Mouse (Mus musculus) liver, adult 2 months (tissue): ENCODE measurements around the gene Drg1. TPM values are rescaled to one million over a fixed set of nuclear protein-coding genes. Genes with fewer than 3 reads are reported as not detected.
A peak's percentile ranks its signal among the peaks of the same experiment; 100 is the strongest.
"Not testable (repeated sequence)": the region's sequence is repeated elsewhere in the genome, so short reads cannot be mapped to it uniquely, and the experiment has no call there.

ENCODE experiments used
- DNase-seq: peaks from one replicate; pipeline ENCODE4 v3.0.0-alpha.2; 2011; ENCODE audit warnings: low read depth, low spot score; ENCODE audit errors: extremely low read depth
- H3K27ac ChIP-seq: fragments of 200-500 bp; replicated peaks from 2 replicates; pipeline ENCODE4 v1.5.1; 2012; ENCODE audit warnings: low read depth, mild to moderate bottlenecking, control low read depth, inconsistent platforms, low read length; ENCODE audit not compliant: insufficient read depth
- H3K27me3 ChIP-seq: fragments of 200-500 bp; 2 replicates; pipeline ENCODE4 v1.6.1; 2012; ENCODE audit warnings: mild to moderate bottlenecking, moderate library complexity, low read length, inconsistent platforms; ENCODE audit not compliant: control insufficient read depth, insufficient read depth
- H3K36me3 ChIP-seq: fragments of 200-500 bp; 2 replicates; pipeline ENCODE4 v1.6.1; 2012; ENCODE audit warnings: low read length, inconsistent platforms; ENCODE audit not compliant: control insufficient read depth, insufficient read depth
- H3K4me1 ChIP-seq: fragments of 200-500 bp; 2 replicates; pipeline ENCODE4 v1.6.1; 2011; ENCODE audit warnings: low read length; ENCODE audit not compliant: control insufficient read depth, insufficient read depth
- H3K4me3 ChIP-seq: fragments of 200-500 bp; 2 replicates; pipeline ENCODE4 v1.5.1; 2011; ENCODE audit warnings: low read depth, mild to moderate bottlenecking, control low read depth, low read length, moderate library complexity; ENCODE audit not compliant: insufficient read depth
- H3K79me2 ChIP-seq: fragments of 200-500 bp; 2 replicates; pipeline ENCODE4 v1.6.1; 2012; ENCODE audit warnings: inconsistent platforms, mild to moderate bottlenecking, low read length, moderate library complexity; ENCODE audit not compliant: control insufficient read depth, insufficient read depth
- H3K9ac ChIP-seq: fragments of 200-500 bp; 2 replicates; pipeline ENCODE4 v1.6.1; 2012; ENCODE audit warnings: low read depth, mild to moderate bottlenecking, control low read depth, inconsistent platforms, low read length
- WGBS: fragments of 180-500 bp; shearing (Covaris S2); methylation state at CpG from one replicate; pipeline ENCODE4 v1.1.7; 2018; 5-methylcytosine and 5-hydroxymethylcytosine counted together
- polyA plus RNA-seq: library from polyadenylated mRNA; depleted of rRNA; stranded (reverse); fragments of >200 nt; gene quantifications from 2 replicates; pipeline ENCODE4 v1.2.3, GENCODE M21; 2012
- total RNA-seq: library from RNA; depleted of rRNA; stranded (reverse); fragments of >200 nt; gene quantifications from 2 replicates; pipeline ENCODE4 v1.2.3, GENCODE M21; 2014

Gene Drg1
- total and polyA plus RNA-seq, 2 experiments: 16.8 to 61.9 TPM

DNA sequence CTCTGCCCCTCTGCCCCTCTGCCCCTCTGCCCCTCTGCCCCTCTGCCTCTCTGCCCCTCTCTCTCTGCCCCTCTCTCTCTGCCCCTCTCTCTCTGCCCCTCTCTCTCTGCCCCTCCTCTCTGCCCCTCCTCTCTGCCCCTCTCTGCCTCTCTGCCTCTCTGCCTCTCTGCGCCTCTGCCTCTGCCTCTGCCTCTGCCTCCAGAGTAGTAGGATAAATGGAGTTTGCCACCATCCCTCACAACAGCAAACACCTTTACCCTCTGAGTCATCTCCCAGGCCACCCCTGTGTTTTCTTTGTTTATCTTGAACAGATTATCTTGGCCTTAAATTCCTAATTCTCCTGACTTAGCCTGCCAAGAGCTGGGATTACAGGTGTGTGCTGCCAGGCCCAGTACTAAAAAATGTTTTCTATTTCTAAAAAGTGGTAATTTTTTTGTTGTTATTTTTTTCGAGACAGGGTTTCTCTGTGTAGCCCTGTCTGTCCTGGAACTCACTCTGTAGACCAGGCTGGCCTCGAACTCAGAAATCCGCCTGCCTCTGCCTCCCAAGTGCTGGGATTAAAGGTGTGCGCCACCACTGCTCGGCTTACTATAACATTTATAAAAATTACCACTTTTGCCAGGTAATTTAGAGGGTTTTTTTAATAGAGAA lies 85.6 kb downstream of the Drg1 start:
- not testable (repeated sequence) for H3K4me1 ChIP-seq, H3K4me3 ChIP-seq, H3K79me2 ChIP-seq, DNase-seq, H3K9ac ChIP-seq, H3K27me3 ChIP-seq, H3K36me3 ChIP-seq, H3K27ac ChIP-seq
- WGBS: 69% methylated on average over 6 of the region's 6 CpGs

- H3K27me3 ChIP-seq, DNase-seq, H3K79me2 ChIP-seq, H3K4me1 ChIP-seq, H3K27ac ChIP-seq, H3K4me3 ChIP-seq, H3K9ac ChIP-seq, H3K36me3 ChIP-seq: not testable (repeated sequence)
- WGBS: 86% methylated on average over 7 of the region's 7 CpGs
These were observed 86.5 kb downstream of the Drg1 start for GRCm38 (mm10) chr11:3179726-3180092.

DNA sequence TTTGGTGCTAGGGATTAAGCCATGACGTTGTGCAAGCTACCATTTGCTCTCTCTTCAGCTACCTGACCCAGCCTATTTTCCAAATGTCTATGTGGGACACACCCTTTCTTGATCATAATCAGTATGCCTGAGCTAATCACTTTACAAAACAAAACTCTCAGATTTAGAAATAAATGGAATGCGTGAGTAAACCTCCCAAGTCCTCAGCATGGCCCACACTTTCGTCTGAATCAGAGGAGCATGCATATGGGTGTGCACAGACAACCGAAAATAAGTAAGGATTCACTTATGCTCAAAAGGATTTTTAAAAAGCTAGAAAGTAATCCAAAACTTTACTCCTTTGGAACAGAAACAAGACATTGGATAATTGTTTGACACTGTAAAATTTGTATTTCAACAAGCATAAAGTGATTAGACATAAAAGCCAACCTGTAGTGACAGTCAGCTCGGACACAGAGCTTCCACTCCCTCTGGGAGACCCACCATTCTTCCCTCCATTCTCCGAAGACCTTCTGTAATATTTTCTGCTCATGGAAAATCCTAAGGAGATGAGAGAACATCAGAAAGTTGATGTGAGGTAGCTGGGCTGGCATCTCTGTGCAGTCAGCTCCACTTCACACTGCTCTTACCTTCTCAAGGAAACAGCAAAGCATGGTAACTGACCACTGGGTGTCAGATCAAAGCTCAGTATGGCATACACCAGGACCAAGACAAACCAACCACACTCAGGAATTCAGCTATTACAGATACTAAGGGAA lies 87.1 kb downstream of the Drg1 start:
- not testable (repeated sequence) for H3K4me3 ChIP-seq, H3K4me1 ChIP-seq, H3K79me2 ChIP-seq, H3K9ac ChIP-seq, DNase-seq, H3K27ac ChIP-seq, H3K36me3 ChIP-seq, H3K27me3 ChIP-seq
- 90% methylated on average over 6 of the region's 6 CpGs for WGBS

GRCm38 (mm10) chr11:3173425-3174318 lies 92.5 kb downstream of the Drg1 start:
- not testable (repeated sequence) for H3K9ac ChIP-seq, H3K4me3 ChIP-seq, H3K27ac ChIP-seq, H3K36me3 ChIP-seq, H3K27me3 ChIP-seq, H3K4me1 ChIP-seq, H3K79me2 ChIP-seq
- 78% methylated on average over 11 of the region's 11 CpGs for whole genome bisulfite sequencing
- DNase-seq: peak; percentile 36

DNA sequence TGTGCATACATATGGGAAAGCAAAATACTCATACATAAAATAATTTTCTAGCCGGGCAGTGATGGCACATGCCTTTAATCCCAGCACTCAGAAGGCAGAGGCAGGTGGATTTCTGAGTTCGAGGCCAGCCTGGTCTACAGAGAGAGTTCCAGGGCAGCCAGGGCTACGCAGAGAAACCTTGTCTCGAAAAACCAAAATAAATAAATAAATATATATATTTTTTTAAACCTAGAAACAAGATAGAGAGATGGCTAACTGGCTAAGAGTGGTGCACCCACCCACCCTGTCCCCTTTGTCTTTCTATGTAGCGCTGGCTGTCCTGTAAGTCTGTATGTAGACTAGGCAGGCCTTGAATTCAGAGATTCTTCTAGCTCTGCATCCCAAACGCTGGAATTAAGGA lies 93.7 kb downstream of the Drg1 start:
- H3K27ac ChIP-seq, DNase-seq, H3K4me3 ChIP-seq, H3K36me3 ChIP-seq, H3K4me1 ChIP-seq, H3K79me2 ChIP-seq, H3K27me3 ChIP-seq, H3K9ac ChIP-seq: not testable (repeated sequence)
- 59% methylated on average over 5 of the region's 6 CpGs for WGBS

DNA sequence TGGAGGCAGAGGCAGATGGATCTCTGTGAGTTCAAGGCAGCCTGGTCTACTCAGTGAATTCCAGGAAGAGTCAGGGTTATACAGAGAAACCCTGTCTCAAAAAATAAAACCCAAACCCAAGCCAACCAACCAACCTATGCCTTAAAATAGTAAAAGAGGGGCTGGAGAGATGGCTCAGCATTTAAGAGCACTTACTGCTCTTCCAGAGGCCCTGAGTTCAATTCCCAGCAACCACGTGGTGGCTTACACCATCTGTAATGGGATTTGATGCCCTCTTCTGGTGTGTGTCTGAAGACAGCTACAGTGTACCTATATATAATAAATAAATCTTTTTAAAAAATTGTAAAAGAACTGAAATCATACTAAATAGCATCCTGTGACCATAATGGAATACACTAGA lies 94.3 kb downstream of the Drg1 start:
- H3K27ac ChIP-seq, H3K9ac ChIP-seq, H3K4me3 ChIP-seq, DNase-seq, H3K79me2 ChIP-seq, H3K4me1 ChIP-seq, H3K36me3 ChIP-seq, H3K27me3 ChIP-seq: not testable (repeated sequence)
- 66% methylated on average over 1 of the region's 1 CpGs for WGBS

GRCm38 (mm10) chr11:3169042-3169441 lies 97.2 kb downstream of the Drg1 start:
- H3K79me2 ChIP-seq, H3K4me1 ChIP-seq, DNase-seq, H3K36me3 ChIP-seq, H3K9ac ChIP-seq, H3K27ac ChIP-seq, H3K4me3 ChIP-seq, H3K27me3 ChIP-seq: not testable (repeated sequence)
- WGBS: 60% methylated on average over 2 of the region's 2 CpGs

DNA sequence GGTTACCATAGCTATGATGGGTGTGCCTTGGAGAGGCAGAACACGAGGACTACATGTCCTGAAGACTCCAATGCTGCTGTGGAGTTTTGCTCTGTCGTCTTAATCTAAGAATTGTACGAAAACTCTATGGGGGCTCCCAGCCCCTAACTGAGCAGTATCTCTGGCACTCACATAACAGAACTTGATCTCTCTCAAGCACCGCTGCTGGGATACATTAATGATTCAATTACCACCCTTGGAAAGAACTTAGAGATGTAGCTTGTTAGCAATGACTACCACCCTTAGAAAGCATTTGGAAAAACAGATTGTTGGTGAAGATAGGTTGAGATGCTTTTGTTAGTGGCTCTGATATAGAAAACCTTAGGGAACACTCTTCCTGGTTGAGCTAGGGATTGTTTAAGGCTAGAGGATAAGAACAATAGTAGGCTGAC lies 98.6 kb downstream of the Drg1 start:
- not testable (repeated sequence) for DNase-seq

DNA sequence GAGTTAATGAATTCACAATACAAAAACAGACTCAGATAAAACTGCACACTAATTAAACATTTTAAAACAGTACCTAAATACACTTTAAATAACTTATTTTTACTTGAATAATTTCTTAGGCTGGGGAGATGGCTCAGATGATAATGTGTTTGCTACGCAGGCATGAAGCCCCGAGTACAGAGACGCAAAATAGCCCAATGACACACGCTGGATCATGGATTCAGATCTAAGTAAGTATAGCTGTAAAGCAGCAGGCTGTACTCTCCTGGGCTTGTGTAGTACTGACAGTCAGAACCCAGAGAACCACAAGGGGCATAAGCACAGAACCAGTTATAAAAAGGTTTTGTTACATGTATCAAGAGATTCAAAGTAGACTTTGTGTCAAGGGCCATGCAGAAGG lies 99.1 kb downstream of the Drg1 start:
- not testable (repeated sequence) for H3K27ac ChIP-seq, H3K79me2 ChIP-seq, H3K36me3 ChIP-seq, DNase-seq, H3K4me1 ChIP-seq, H3K27me3 ChIP-seq, H3K4me3 ChIP-seq, H3K9ac ChIP-seq
- WGBS: 92% methylated on average over 4 of the region's 4 CpGs

More for the DNA sequence above, 98.6 kb downstream of the Drg1 start:
- not testable (repeated sequence) for H3K4me3 ChIP-seq, H3K27ac ChIP-seq, H3K9ac ChIP-seq, H3K79me2 ChIP-seq, H3K36me3 ChIP-seq, H3K27me3 ChIP-seq, H3K4me1 ChIP-seq
- WGBS: 73% methylated on average over 4 of the region's 4 CpGs
